Mouse (Mus musculus) forebrain, embryonic 10.5 days (tissue): ENCODE data around the gene Stk11ip. TPM values are rescaled to one million over a fixed set of nuclear protein-coding genes. Genes with fewer than 3 reads are reported as not detected.

ENCODE experiments used
- DNase-seq: peaks from one replicate; pipeline ENCODE4 v3.0.0-alpha.2; 2017; ENCODE audit warnings: low spot score; ENCODE audit errors: extremely low spot score
- H3K27ac ChIP-seq: fragments of 300-500 bp; sonication (generic); 2 replicates; pipeline ENCODE4 v1.5.1; 2016; ENCODE audit warnings: mild to moderate bottlenecking
- H3K27me3 ChIP-seq: fragments of 300-500 bp; sonication (generic); 2 replicates; pipeline ENCODE4 v1.6.1; 2016; ENCODE audit warnings: mild to moderate bottlenecking; ENCODE audit not compliant: poor library complexity, severe bottlenecking
- H3K36me3 ChIP-seq: fragments of 300-500 bp; sonication (generic); replicated peaks from 2 replicates; pipeline ENCODE4 v1.6.1; 2016; ENCODE audit warnings: mild to moderate bottlenecking, moderate library complexity
- H3K4me1 ChIP-seq: fragments of 300-500 bp; sonication (generic); 2 replicates; pipeline ENCODE4 v1.6.1; 2016
- H3K4me3 ChIP-seq: fragments of 300-500 bp; sonication (generic); 2 replicates; pipeline ENCODE4 v1.5.1; 2016; ENCODE audit warnings: mild to moderate bottlenecking, moderate library complexity
- H3K9me3 ChIP-seq: fragments of 300-500 bp; sonication (generic); 2 replicates; pipeline ENCODE4 v1.6.1; 2016; ENCODE audit warnings: mild to moderate bottlenecking, moderate library complexity
- WGBS: fragments of 180-500 bp; shearing (Covaris S2); methylation state at CpG from one replicate; pipeline ENCODE4 v1.1.7; 2016; 5-methylcytosine and 5-hydroxymethylcytosine counted together
- polyA plus RNA-seq: library from polyadenylated mRNA; unstranded; fragments of >200 nt; fragmentation: Nextera tagmentation; extraction: Ambion mirVana; gene quantifications from 2 replicates; pipeline ENCODE4 v1.2.1, GENCODE M21; 2016

The Stk11ip gene
- polyA plus RNA-seq, 1 experiment from 2014 or later, result 33.2 TPM

- Histone ChIP-seq H3K9me3 (no peaks in the 10 kb centered on the region), H3K27ac (no peak overlapping the region), H3K4me3 (no peak overlapping the region), H3K4me1 (peaks cover 18% of the 10 kb centered on the region), H3K36me3 (peaks cover 79% of the 10 kb centered on the region), H3K27me3 (peaks cover 4% of the 10 kb centered on the region; the same call in 1 of the 2 replicates)
- 90% methylated on average over 7 of the region's 7 CpGs for WGBS
- no peak for DNase-seq
Measured at GRCm38 (mm10) chr1:75555680-75556079, 34.4 kb downstream of the Stk11ip start.

GRCm38 (mm10) chr1:75556143-75556781, 34.9 kb downstream of the Stk11ip start:
- Histone ChIP-seq H3K27ac (no peak overlapping the region), H3K4me3 (no peak overlapping the region), H3K4me1 (peaks cover 18% of the 10 kb centered on the region), H3K36me3 (peaks cover 73% of the 10 kb centered on the region), H3K27me3 (peaks cover 4% of the 10 kb centered on the region; the same call in 1 of the 2 replicates), H3K9me3 (no peaks in the 10 kb centered on the region)
- DNase-seq, result no peak
- WGBS, result 94% methylated on average over 9 of the region's 9 CpGs

DNA sequence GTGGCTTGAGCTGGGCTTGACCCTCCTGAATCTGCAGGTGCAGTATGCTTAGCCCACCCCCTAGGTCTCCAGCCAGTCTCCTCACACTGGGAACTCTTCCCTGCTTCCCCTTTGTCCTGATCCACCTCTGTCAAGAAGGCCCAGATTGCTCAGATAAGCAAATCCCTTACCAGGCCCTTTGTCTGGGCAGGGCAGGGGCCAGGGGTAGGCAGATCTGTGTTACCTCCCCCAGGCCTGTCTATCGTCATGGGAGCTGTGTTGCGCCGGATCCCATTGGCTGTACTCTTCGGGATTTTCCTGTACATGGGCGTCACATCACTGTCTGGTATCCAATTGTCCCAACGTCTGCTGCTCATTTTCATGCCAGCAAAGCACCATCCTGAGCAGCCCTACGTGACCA, 35.7 kb downstream of the Stk11ip start:
- Histone ChIP-seq H3K9me3 (no peaks in the 10 kb centered on the region), H3K27ac (no peak overlapping the region), H3K4me1 (peaks cover 18% of the 10 kb centered on the region), H3K27me3 (peaks cover 4% of the 10 kb centered on the region; the same call in 1 of the 2 replicates), H3K4me3 (no peak overlapping the region), H3K36me3 (peaks cover 65% of the 10 kb centered on the region)
- WGBS, result 91% methylated on average over 7 of the region's 7 CpGs
- DNase-seq, result no peak

GRCm38 (mm10) chr1:75558388-75559178, 37.3 kb downstream of the Stk11ip start:
- peak overlapping the region; percentile 77; the same call in 1 of the 2 replicates for H3K27ac ChIP-seq
- no peak for DNase-seq
- H3K27me3 ChIP-seq, result peaks cover 4% of the 10 kb centered on the region; the same call in 1 of the 2 replicates
- H3K4me1 ChIP-seq, result peaks cover 18% of the 10 kb centered on the region
- H3K4me3 ChIP-seq, result no peak overlapping the region
- peaks cover 50% of the 10 kb centered on the region for H3K36me3 ChIP-seq
- H3K9me3 ChIP-seq, result peaks cover 7% of the 10 kb centered on the region; the same call in 1 of the 2 replicates
- WGBS, result 86% methylated on average over 18 of the region's 18 CpGs

DNA sequence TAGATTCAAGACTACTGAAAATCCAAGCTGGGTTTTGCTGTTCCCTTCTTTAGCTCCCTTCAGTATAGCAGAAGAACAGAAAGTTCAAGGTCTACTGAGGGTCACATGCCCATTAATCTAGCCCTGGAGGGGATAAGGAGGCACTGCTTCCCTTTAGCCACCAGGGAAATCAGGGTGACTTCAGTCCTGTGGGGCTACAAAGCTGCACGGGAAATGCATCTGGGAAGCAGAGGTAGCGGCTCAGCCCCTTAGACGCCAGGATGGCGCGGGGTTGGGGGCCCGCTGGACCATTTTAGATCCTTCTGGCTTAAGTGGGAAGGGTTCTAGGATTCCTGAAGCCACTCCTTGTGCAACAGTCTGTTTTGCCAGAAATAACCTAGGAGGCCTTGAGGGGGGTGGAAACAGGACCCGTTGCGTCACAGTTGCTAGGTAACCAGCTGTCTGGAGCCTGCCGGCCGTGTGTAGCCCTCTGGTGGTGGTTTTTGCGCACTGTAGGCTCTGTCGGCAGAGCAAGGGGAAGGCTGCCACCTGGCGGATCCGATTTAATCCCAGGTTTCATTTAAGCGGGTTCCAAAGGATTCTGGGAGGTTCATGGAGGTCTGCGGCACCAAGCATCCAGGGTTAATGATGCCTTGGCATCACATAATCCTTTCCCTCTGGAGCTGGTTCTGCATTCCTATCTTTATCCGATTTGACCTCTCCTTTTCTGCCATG, 38.0 kb downstream of the Stk11ip start:
- H3K9me3 ChIP-seq, result peaks cover 8% of the 10 kb centered on the region; the same call in 1 of the 2 replicates
- H3K36me3 ChIP-seq, result peaks cover 42% of the 10 kb centered on the region
- WGBS, result 13% methylated on average over 17 of the region's 17 CpGs
- peaks cover 10% of the 10 kb centered on the region; the same call in 1 of the 2 replicates for H3K27me3 ChIP-seq
- peak overlapping the region; percentile 77 for H3K27ac ChIP-seq
- peaks cover 18% of the 10 kb centered on the region for H3K4me1 ChIP-seq
- peak overlapping the region; percentile 34 for H3K4me3 ChIP-seq
- peak; percentile 94 for DNase-seq

- Histone ChIP-seq H3K36me3 (peaks cover 32% of the 10 kb centered on the region), H3K27me3 (peaks cover 10% of the 10 kb centered on the region; the same call in 1 of the 2 replicates), H3K4me1 (peaks cover 18% of the 10 kb centered on the region), H3K4me3 (0 out of 2 replicates have a peak overlapping the region, but pooled peaks have one; percentile 34), H3K9me3 (peaks cover 8% of the 10 kb centered on the region; the same call in 1 of the 2 replicates), H3K27ac (peak overlapping the region; percentile 77)
- no peak for DNase-seq
- 86% methylated on average over 12 of the region's 12 CpGs for WGBS
Measured at GRCm38 (mm10) chr1:75560206-75560913, 39.0 kb downstream of the Stk11ip start.

DNA sequence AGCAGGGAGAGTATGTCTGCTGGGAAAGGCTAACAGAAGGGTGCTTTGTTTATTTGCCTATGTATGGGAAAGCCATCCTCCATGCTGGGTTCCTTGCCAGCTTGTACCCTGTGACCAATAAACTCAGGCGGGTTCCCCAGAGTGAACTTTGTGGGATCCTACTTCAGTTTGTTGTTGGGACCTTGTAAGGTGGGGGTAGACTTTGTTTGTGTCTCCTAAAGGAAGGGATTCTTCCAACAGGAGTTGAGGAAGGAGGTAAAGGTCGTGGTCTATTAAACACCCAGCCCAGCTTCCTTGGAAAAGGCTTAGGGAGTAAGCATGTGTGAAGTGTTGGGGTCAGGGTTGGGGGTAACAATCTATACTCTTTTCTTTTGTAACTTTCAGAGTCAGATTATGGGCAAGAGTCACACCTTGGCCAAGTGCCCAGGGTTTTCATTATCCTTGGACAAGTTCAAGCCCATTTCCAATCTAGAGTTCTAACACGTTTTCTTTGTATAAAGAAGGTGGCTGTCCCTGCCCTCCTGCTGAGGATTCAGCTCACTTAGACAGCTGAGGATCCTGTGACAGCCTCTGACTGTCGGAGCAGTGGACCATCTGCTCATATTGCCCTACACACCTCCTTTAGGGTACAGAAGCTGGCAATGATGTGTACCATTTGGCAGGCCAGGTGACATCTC, 40.0 kb downstream of the Stk11ip start:
- Histone ChIP-seq H3K9me3 (peaks cover 8% of the 10 kb centered on the region; the same call in 1 of the 2 replicates), H3K4me3 (no peak overlapping the region), H3K4me1 (peaks cover 18% of the 10 kb centered on the region), H3K27ac (no peak overlapping the region), H3K36me3 (peaks cover 23% of the 10 kb centered on the region), H3K27me3 (peaks cover 10% of the 10 kb centered on the region; the same call in 1 of the 2 replicates)
- no peak for DNase-seq
- 61% methylated on average over 4 of the region's 4 CpGs for WGBS

GRCm38 (mm10) chr1:75561898-75562238, 40.5 kb downstream of the Stk11ip start:
- no peak overlapping the region for H3K27ac ChIP-seq
- H3K4me1 ChIP-seq, result peaks cover 18% of the 10 kb centered on the region
- no peak for DNase-seq
- peaks cover 18% of the 10 kb centered on the region for H3K36me3 ChIP-seq
- 81% methylated on average over 1 of the region's 1 CpGs for WGBS
- peaks cover 8% of the 10 kb centered on the region; the same call in 1 of the 2 replicates for H3K9me3 ChIP-seq
- H3K4me3 ChIP-seq, result no peak overlapping the region
- peaks cover 6% of the 10 kb centered on the region; the same call in 1 of the 2 replicates for H3K27me3 ChIP-seq

GRCm38 (mm10) chr1:75564102-75564501, 42.8 kb downstream of the Stk11ip start:
- no peak overlapping the region for H3K27ac ChIP-seq
- peaks cover 6% of the 10 kb centered on the region; the same call in 1 of the 2 replicates for H3K27me3 ChIP-seq
- WGBS, result 89% methylated on average over 2 of the region's 2 CpGs
- peaks cover 8% of the 10 kb centered on the region; the same call in 1 of the 2 replicates for H3K9me3 ChIP-seq
- H3K36me3 ChIP-seq, result no peaks in the 10 kb centered on the region
- peaks cover 12% of the 10 kb centered on the region for H3K4me1 ChIP-seq
- DNase-seq, result no peak
- H3K4me3 ChIP-seq, result no peak overlapping the region

GRCm38 (mm10) chr1:75564916-75565315, 43.6 kb downstream of the Stk11ip start:
- H3K27ac ChIP-seq, result no peak overlapping the region
- 82% methylated on average over 5 of the region's 5 CpGs for WGBS
- H3K36me3 ChIP-seq, result no peaks in the 10 kb centered on the region
- H3K4me3 ChIP-seq, result no peak overlapping the region
- peaks cover 8% of the 10 kb centered on the region; the same call in 1 of the 2 replicates for H3K9me3 ChIP-seq
- DNase-seq, result no peak
- peaks cover 4% of the 10 kb centered on the region for H3K4me1 ChIP-seq
- H3K27me3 ChIP-seq, result peaks cover 6% of the 10 kb centered on the region; the same call in 1 of the 2 replicates

- H3K4me1 ChIP-seq, result no peaks in the 10 kb centered on the region
- 79% methylated on average over 9 of the region's 9 CpGs for WGBS
- no peaks in the 10 kb centered on the region for H3K36me3 ChIP-seq
- no peak for DNase-seq
- H3K27me3 ChIP-seq, result peaks cover 6% of the 10 kb centered on the region; the same call in 1 of the 2 replicates
- no peak overlapping the region for H3K27ac ChIP-seq
- no peak overlapping the region for H3K4me3 ChIP-seq
- H3K9me3 ChIP-seq, result peaks cover 8% of the 10 kb centered on the region; the same call in 1 of the 2 replicates
Measured at GRCm38 (mm10) chr1:75565616-75566015, 44.3 kb downstream of the Stk11ip start.
